Mouse (Mus musculus) neural tube, embryonic 12.5 days (tissue): ENCODE measurements around the gene Gng3. TPM values are rescaled to one million over a fixed set of nuclear protein-coding genes. Genes with fewer than 3 reads are reported as not detected.

Experiments
- ATAC-seq: fragments of 200-750 bp; cut with Nextera tagmentation; 2 replicates; pipeline ENCODE4 v1.8.0; 2017; ENCODE audit warnings: low read depth, mild to moderate bottlenecking, moderate TSS enrichment, moderate library complexity; ENCODE audit not compliant: low FRiP score
- H3K27ac ChIP-seq: fragments of 300-500 bp; sonication (generic); 2 replicates; pipeline ENCODE4 v1.5.1; 2016
- H3K27me3 ChIP-seq: fragments of 300-500 bp; sonication (generic); replicated peaks from 2 replicates; pipeline ENCODE4 v1.6.1; 2016; ENCODE audit warnings: mild to moderate bottlenecking
- H3K36me3 ChIP-seq: fragments of 300-500 bp; sonication (generic); 2 replicates; pipeline ENCODE4 v1.6.1; 2016; ENCODE audit warnings: mild to moderate bottlenecking
- H3K4me1 ChIP-seq: fragments of 300-500 bp; sonication (generic); 2 replicates; pipeline ENCODE4 v1.6.1; 2016
- H3K4me2 ChIP-seq: fragments of 300-500 bp; sonication (generic); replicated peaks from 2 replicates; pipeline ENCODE4 v1.6.1; 2016; ENCODE audit warnings: mild to moderate bottlenecking
- H3K4me3 ChIP-seq: fragments of 300-500 bp; sonication (generic); 2 replicates; pipeline ENCODE4 v1.5.1; 2016
- H3K9ac ChIP-seq: fragments of 300-500 bp; sonication (generic); 2 replicates; pipeline ENCODE4 v1.6.1; 2016; ENCODE audit warnings: mild to moderate bottlenecking
- H3K9me3 ChIP-seq: fragments of 300-500 bp; sonication (generic); 2 replicates; pipeline ENCODE4 v1.6.1; 2016; ENCODE audit warnings: mild to moderate bottlenecking
- WGBS: fragments of 180-500 bp; shearing (Covaris S2); methylation state at CpG from one replicate; pipeline ENCODE4 v1.1.7; 2016; 5-methylcytosine and 5-hydroxymethylcytosine counted together
- polyA plus RNA-seq: library from polyadenylated mRNA; unstranded; fragments of >200 nt; fragmentation: Nextera tagmentation; extraction: Ambion mirVana; gene quantifications from 2 replicates; pipeline ENCODE4 v1.2.1, GENCODE M21; 2016

Gng3 gene
- polyA plus RNA-seq, 1 experiment from 2014 or later, result 211 TPM

GRCm38 (mm10) chr19:8819596-8820423, 19.2 kb downstream of the Gng3 start, which contains the start of gene Hnrnpul2:
TSS of gene Hnrnpul2 (plus strand) at chr19:8820010.
- peak; percentile 97 for ATAC-seq
- Histone ChIP-seq H3K4me1 (peaks cover 44% of the 10 kb centered on the region), H3K4me3 (peak within 1 kb of the TSS; percentile 100), H3K9ac (peak within 1 kb of the TSS; percentile 98), H3K4me2 (peak within 1 kb of the TSS; percentile 97), H3K27ac (peak within 1 kb of the TSS; percentile 98), H3K36me3 (peaks cover 38% of the 10 kb centered on the region), H3K27me3 (no peaks in the 10 kb centered on the region), H3K9me3 (no peaks in the 10 kb centered on the region)
- under 1% methylated on average over 83 of the region's 83 CpGs for WGBS

GRCm38 (mm10) chr19:8818801-8819595, 20.0 kb downstream of the Gng3 start, which contains the start of gene Ttc9c:
TSS of gene Ttc9c (minus strand) at chr19:8819333.
- H3K36me3 ChIP-seq, result peaks cover 36% of the 10 kb centered on the region
- peak within 1 kb of the TSS; percentile 97 for H3K4me2 ChIP-seq
- no peaks in the 10 kb centered on the region for H3K9me3 ChIP-seq
- H3K4me1 ChIP-seq, result peaks cover 44% of the 10 kb centered on the region
- no peaks in the 10 kb centered on the region for H3K27me3 ChIP-seq
- peak; percentile 95 for ATAC-seq
- under 1% methylated on average over 33 of the region's 33 CpGs for WGBS
- H3K27ac ChIP-seq, result peak within 1 kb of the TSS; percentile 98
- peak within 1 kb of the TSS; percentile 98 for H3K9ac ChIP-seq
- H3K4me3 ChIP-seq, result peak within 1 kb of the TSS; percentile 100

GRCm38 (mm10) chr19:8818301-8818798, 20.6 kb downstream of the Gng3 start:
- peak overlapping the region; percentile 66 for H3K9ac ChIP-seq
- peaks cover 44% of the 10 kb centered on the region for H3K4me1 ChIP-seq
- ATAC-seq, result no peak
- peak overlapping the region; percentile 49 for H3K4me3 ChIP-seq
- 35% methylated on average over 14 of the region's 14 CpGs for WGBS
- H3K4me2 ChIP-seq, result peak overlapping the region; percentile 97
- H3K9me3 ChIP-seq, result no peaks in the 10 kb centered on the region
- H3K27me3 ChIP-seq, result no peaks in the 10 kb centered on the region
- H3K36me3 ChIP-seq, result peaks cover 35% of the 10 kb centered on the region
- peak overlapping the region; percentile 80; the same call in 1 of the 2 replicates for H3K27ac ChIP-seq

DNA sequence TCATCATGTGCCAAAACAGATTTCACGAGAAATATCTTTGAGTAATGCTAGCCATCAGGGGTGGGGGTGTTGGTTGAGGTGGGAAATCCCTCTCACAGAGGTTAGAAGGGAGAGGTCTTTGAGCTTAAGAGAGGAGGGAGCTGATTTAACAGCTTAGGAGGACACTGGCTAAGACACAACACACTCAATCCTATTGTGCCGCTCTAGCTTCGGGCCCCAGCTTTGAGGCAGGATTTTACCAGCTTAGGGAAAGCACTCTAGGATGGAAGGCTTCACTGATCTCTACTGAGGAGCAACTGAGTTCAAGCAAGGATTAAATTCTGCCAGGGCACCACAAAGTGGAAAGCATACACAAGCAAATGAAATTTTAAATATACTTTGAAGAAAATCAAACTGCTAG, 22.0 kb downstream of the Gng3 start:
- 83% methylated on average over 3 of the region's 3 CpGs for WGBS
- no peak for ATAC-seq
- Histone ChIP-seq H3K4me1 (peaks cover 32% of the 10 kb centered on the region), H3K9ac (no peak overlapping the region), H3K27me3 (no peaks in the 10 kb centered on the region), H3K27ac (no peak overlapping the region), H3K4me2 (peak overlapping the region; percentile 97), H3K9me3 (no peaks in the 10 kb centered on the region), H3K36me3 (peaks cover 40% of the 10 kb centered on the region), H3K4me3 (no peak overlapping the region)

GRCm38 (mm10) chr19:8815812-8816211, 23.2 kb downstream of the Gng3 start:
- Histone ChIP-seq H3K9me3 (no peaks in the 10 kb centered on the region), H3K27me3 (no peaks in the 10 kb centered on the region), H3K4me2 (0 out of 2 replicates have a peak overlapping the region, but pooled peaks have one; percentile 7), H3K36me3 (peaks cover 49% of the 10 kb centered on the region), H3K4me1 (peaks cover 23% of the 10 kb centered on the region), H3K9ac (no peak overlapping the region), H3K4me3 (no peak overlapping the region), H3K27ac (no peak overlapping the region)
- WGBS, result 83% methylated on average over 11 of the region's 11 CpGs
- ATAC-seq, result no peak

DNA sequence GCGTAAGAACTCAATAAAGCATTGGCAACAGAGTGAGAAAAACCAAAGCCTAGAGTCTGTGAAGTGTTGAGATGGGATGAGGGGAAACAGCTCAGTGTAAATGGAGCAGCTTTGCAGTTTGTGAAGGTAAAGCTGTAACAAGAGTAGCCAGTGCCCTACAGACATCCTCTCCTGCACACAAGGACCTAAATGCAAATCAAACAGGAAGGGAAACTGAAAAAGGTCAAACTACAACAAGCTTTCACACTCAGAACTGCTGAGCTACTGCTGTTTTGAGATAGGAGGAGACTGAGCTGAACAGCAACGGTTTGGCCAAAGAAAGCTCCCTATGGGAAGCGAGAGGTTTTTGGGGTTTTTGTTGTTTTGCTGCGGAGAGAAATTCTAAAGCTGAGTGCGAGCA, 32.2 kb downstream of the Gng3 start:
- no peak for ATAC-seq
- H3K4me3 ChIP-seq, result no peak overlapping the region
- 96% methylated on average over 5 of the region's 5 CpGs for WGBS
- H3K27ac ChIP-seq, result no peak overlapping the region
- no peaks in the 10 kb centered on the region for H3K27me3 ChIP-seq
- H3K36me3 ChIP-seq, result peaks cover 60% of the 10 kb centered on the region
- H3K9ac ChIP-seq, result no peak overlapping the region
- no peak overlapping the region for H3K4me2 ChIP-seq
- no peaks in the 10 kb centered on the region for H3K9me3 ChIP-seq
- peaks cover 12% of the 10 kb centered on the region for H3K4me1 ChIP-seq

- Histone ChIP-seq H3K27me3 (no peaks in the 10 kb centered on the region), H3K27ac (no peak overlapping the region), H3K4me2 (0 out of 2 replicates have a peak overlapping the region, but pooled peaks have one; percentile 73), H3K9ac (no peak overlapping the region), H3K36me3 (peaks cover 39% of the 10 kb centered on the region), H3K4me3 (no peak overlapping the region), H3K9me3 (no peaks in the 10 kb centered on the region), H3K4me1 (peaks cover 15% of the 10 kb centered on the region)
- ATAC-seq, result no peak
- WGBS, result 94% methylated on average over 11 of the region's 11 CpGs
These were observed 34.9 kb downstream of the Gng3 start for GRCm38 (mm10) chr19:8803879-8804660.

GRCm38 (mm10) chr19:8803204-8803780, 35.7 kb downstream of the Gng3 start:
- Histone ChIP-seq H3K9ac (no peak overlapping the region), H3K36me3 (peaks cover 35% of the 10 kb centered on the region), H3K27me3 (no peaks in the 10 kb centered on the region), H3K4me2 (peak overlapping the region; percentile 73), H3K9me3 (no peaks in the 10 kb centered on the region), H3K4me3 (no peak overlapping the region), H3K27ac (no peak overlapping the region), H3K4me1 (peaks cover 15% of the 10 kb centered on the region)
- no peak for ATAC-seq
- WGBS, result 92% methylated on average over 9 of the region's 9 CpGs

DNA sequence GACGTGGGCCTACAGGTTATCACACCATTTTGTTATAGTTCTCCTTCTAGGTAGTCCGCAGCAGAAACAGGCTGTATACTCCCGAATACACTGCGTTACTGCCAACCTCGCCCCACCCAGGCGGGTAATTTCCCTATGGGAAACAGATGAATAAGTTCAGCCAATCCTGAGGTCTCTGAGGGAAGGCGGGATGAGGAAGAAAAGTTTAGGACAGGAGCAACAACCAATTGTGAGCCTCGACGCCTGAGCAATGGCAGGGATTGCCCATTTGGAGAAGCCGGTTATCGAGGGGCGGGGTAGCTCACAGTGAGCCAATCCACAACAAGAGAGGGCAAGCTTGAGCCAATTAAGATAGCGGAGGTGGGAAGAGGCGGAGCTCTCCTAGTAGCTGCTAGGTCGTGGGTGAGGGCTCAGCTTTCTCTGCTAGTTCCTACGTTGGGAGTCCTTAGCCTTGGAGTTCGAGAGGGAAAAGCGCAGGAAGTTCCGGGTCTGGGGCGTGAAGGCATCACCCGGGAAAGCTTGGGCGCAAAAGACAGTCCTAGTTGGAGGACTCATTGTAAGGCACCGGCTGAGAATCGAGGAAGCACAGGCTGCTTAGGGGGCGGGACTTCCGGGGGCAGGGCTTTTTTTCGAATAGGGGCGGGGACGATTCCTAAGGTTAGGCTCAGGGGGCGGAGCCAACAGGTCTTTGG, 36.7 kb downstream of the Gng3 start, which contains the start of gene Zbtb3:
Zbtb3 (plus strand) TSS at position 426 of the 692 bp plus-strand sequence.
- ATAC-seq, result peak; percentile 97
- Histone ChIP-seq H3K36me3 (peaks cover 26% of the 10 kb centered on the region), H3K27me3 (no peaks in the 10 kb centered on the region), H3K9ac (peak within 1 kb of the TSS; percentile 51), H3K9me3 (no peaks in the 10 kb centered on the region), H3K4me1 (peaks cover 22% of the 10 kb centered on the region), H3K4me3 (peak within 1 kb of the TSS; percentile 54), H3K4me2 (peak within 1 kb of the TSS; percentile 73), H3K27ac (peak within 1 kb of the TSS; percentile 57; the same call in 1 of the 2 replicates)
- WGBS, result under 1% methylated on average over 30 of the region's 30 CpGs

- H3K27me3 ChIP-seq, result no peaks in the 10 kb centered on the region
- no peak overlapping the region for H3K4me3 ChIP-seq
- ATAC-seq, result no peak
- peaks cover 24% of the 10 kb centered on the region for H3K4me1 ChIP-seq
- no peaks in the 10 kb centered on the region for H3K9me3 ChIP-seq
- H3K4me2 ChIP-seq, result peak overlapping the region; percentile 82
- no peak overlapping the region for H3K9ac ChIP-seq
- H3K27ac ChIP-seq, result no peak overlapping the region
- peaks cover 21% of the 10 kb centered on the region for H3K36me3 ChIP-seq
These were observed 40.1 kb downstream of the Gng3 start for GRCm38 (mm10) chr19:8798947-8799315.
